Mouse (Mus musculus) hindbrain, embryonic 15.5 days (tissue): ENCODE measurements at regions not wholly inside any gene's neighbourhood (a gene's known extent, or its start where the extent isn't known, plus 50 kb on each side); places are given as distances from the start of the nearest gene placed in this dataset.

ENCODE experiments used
- ATAC-seq: fragments of 200-750 bp; cut with Nextera tagmentation; 2 replicates; pipeline ENCODE4 v1.8.0; 2017; ENCODE audit warnings: low read depth, moderate number of reproducible peaks, moderate TSS enrichment; ENCODE audit not compliant: low FRiP score
- H3K27ac ChIP-seq: fragments of 300-500 bp; sonication (generic); replicated peaks from 2 replicates; pipeline ENCODE4 v1.5.1; 2015; ENCODE audit warnings: mild to moderate bottlenecking, inconsistent platforms
- H3K27me3 ChIP-seq: fragments of 300-500 bp; sonication (generic); 2 replicates; pipeline ENCODE4 v1.6.1; 2015; ENCODE audit warnings: control low read depth, inconsistent platforms
- H3K36me3 ChIP-seq: fragments of 300-500 bp; sonication (generic); 2 replicates; pipeline ENCODE4 v1.6.1; 2015; ENCODE audit warnings: control low read depth, inconsistent platforms
- H3K4me1 ChIP-seq: fragments of 300-500 bp; sonication (generic); replicated peaks from 2 replicates; pipeline ENCODE4 v1.6.1; 2015; ENCODE audit warnings: control low read depth, inconsistent platforms
- H3K4me2 ChIP-seq: fragments of 300-500 bp; sonication (generic); 2 replicates; pipeline ENCODE4 v1.6.1; 2015; ENCODE audit warnings: moderate library complexity, mild to moderate bottlenecking, inconsistent platforms
- H3K4me3 ChIP-seq: fragments of 300-500 bp; sonication (generic); 2 replicates; pipeline ENCODE4 v1.5.1; 2015; ENCODE audit warnings: mild to moderate bottlenecking, inconsistent platforms
- H3K9ac ChIP-seq: fragments of 300-500 bp; sonication (generic); 2 replicates; pipeline ENCODE4 v1.6.1; 2015; ENCODE audit warnings: inconsistent platforms
- H3K9me3 ChIP-seq: fragments of 300-500 bp; sonication (generic); 2 replicates; pipeline ENCODE4 v1.6.1; 2016; ENCODE audit warnings: control low read depth, inconsistent platforms
- WGBS: fragments of 180-500 bp; shearing (Covaris S2); methylation state at CpG from one replicate; pipeline ENCODE4 v1.1.7; 2015; 5-methylcytosine and 5-hydroxymethylcytosine counted together

GRCm38 (mm10) chr12:12147088-12147687, 114.8 kb upstream of the Fam49a start:
- Histone ChIP-seq H3K36me3 (no peaks in the 10 kb centered on the region), H3K4me1 (peaks cover 3% of the 10 kb centered on the region; the same call in 1 of the 2 replicates), H3K27me3 (no peaks in the 10 kb centered on the region), H3K4me3 (no peak overlapping the region), H3K9ac (no peak overlapping the region), H3K4me2 (no peak overlapping the region), H3K9me3 (no peaks in the 10 kb centered on the region), H3K27ac (no peak overlapping the region)
- ATAC-seq = peak; percentile 61; the same call in 1 of the 2 replicates
- WGBS = 65% methylated on average over 6 of the region's 6 CpGs

GRCm38 (mm10) chr12:12147847-12148246, 114.1 kb upstream of the Fam49a start:
- H3K27me3 ChIP-seq = no peaks in the 10 kb centered on the region
- 74% methylated on average over 3 of the region's 3 CpGs for WGBS
- no peak overlapping the region for H3K4me2 ChIP-seq
- no peaks in the 10 kb centered on the region for H3K36me3 ChIP-seq
- no peak overlapping the region for H3K4me3 ChIP-seq
- H3K9me3 ChIP-seq = no peaks in the 10 kb centered on the region
- no peak overlapping the region for H3K27ac ChIP-seq
- H3K9ac ChIP-seq = no peak overlapping the region
- peaks cover 3% of the 10 kb centered on the region; the same call in 1 of the 2 replicates for H3K4me1 ChIP-seq
- ATAC-seq = no peak

- 68% methylated on average over 3 of the region's 3 CpGs for WGBS
- no peaks in the 10 kb centered on the region for H3K27me3 ChIP-seq
- H3K36me3 ChIP-seq = no peaks in the 10 kb centered on the region
- H3K4me1 ChIP-seq = peaks cover 3% of the 10 kb centered on the region; the same call in 1 of the 2 replicates
- no peak overlapping the region for H3K4me3 ChIP-seq
- no peak overlapping the region for H3K4me2 ChIP-seq
- H3K9ac ChIP-seq = no peak overlapping the region
- peak; percentile 65; the same call in 1 of the 2 replicates for ATAC-seq
- H3K27ac ChIP-seq = no peak overlapping the region
- no peaks in the 10 kb centered on the region for H3K9me3 ChIP-seq
Observed at GRCm38 (mm10) chr12:12148659-12149399, 113.1 kb upstream of the Fam49a start.

GRCm38 (mm10) chr12:12164411-12164810, 97.5 kb upstream of the Fam49a start:
- Histone ChIP-seq H3K4me2 (no peak overlapping the region), H3K9me3 (no peaks in the 10 kb centered on the region), H3K9ac (no peak overlapping the region), H3K36me3 (no peaks in the 10 kb centered on the region), H3K4me1 (no peaks in the 10 kb centered on the region), H3K27me3 (no peaks in the 10 kb centered on the region), H3K4me3 (no peak overlapping the region), H3K27ac (no peak overlapping the region)
- 90% methylated on average over 1 of the region's 1 CpGs for WGBS
- ATAC-seq = no peak

- H3K36me3 ChIP-seq = no peaks in the 10 kb centered on the region
- 93% methylated on average over 2 of the region's 2 CpGs for WGBS
- no peak for ATAC-seq
Observed at GRCm38 (mm10) chr12:12170581-12170980, 91.4 kb upstream of the Fam49a start.

GRCm38 (mm10) chr12:12172087-12172823, 89.7 kb upstream of the Fam49a start:
- Histone ChIP-seq H3K27ac (no peak overlapping the region), H3K9ac (no peak overlapping the region), H3K4me3 (no peak overlapping the region), H3K4me1 (peaks cover 10% of the 10 kb centered on the region), H3K9me3 (no peaks in the 10 kb centered on the region), H3K4me2 (no peak overlapping the region), H3K36me3 (no peaks in the 10 kb centered on the region), H3K27me3 (no peaks in the 10 kb centered on the region)
- no peak for ATAC-seq
- 83% methylated on average over 6 of the region's 6 CpGs for WGBS

More at GRCm38 (mm10) chr12:12170581-12170980, 91.4 kb upstream of the Fam49a start:
- H3K9ac ChIP-seq = no peak overlapping the region
- H3K27me3 ChIP-seq = no peaks in the 10 kb centered on the region
- H3K9me3 ChIP-seq = no peaks in the 10 kb centered on the region
- no peak overlapping the region for H3K4me3 ChIP-seq
- no peaks in the 10 kb centered on the region for H3K4me1 ChIP-seq
- H3K4me2 ChIP-seq = no peak overlapping the region
- H3K27ac ChIP-seq = no peak overlapping the region

GRCm38 (mm10) chr12:12176331-12177263, 85.3 kb upstream of the Fam49a start:
- Histone ChIP-seq H3K9ac (no peak overlapping the region), H3K4me3 (0 out of 2 replicates have a peak overlapping the region, but pooled peaks have one; percentile 6), H3K4me1 (peaks cover 10% of the 10 kb centered on the region), H3K9me3 (no peaks in the 10 kb centered on the region), H3K36me3 (no peaks in the 10 kb centered on the region), H3K27ac (no peak overlapping the region; the same call in 1 of the 2 replicates), H3K27me3 (no peaks in the 10 kb centered on the region), H3K4me2 (peak overlapping the region; percentile 44)
- 17% methylated on average over 13 of the region's 13 CpGs for WGBS
- ATAC-seq = peak; percentile 78

GRCm38 (mm10) chr12:12177264-12178043, 84.5 kb upstream of the Fam49a start:
- H3K9ac ChIP-seq = no peak overlapping the region
- no peak overlapping the region for H3K4me2 ChIP-seq
- 0 out of 2 replicates have a peak, but pooled peaks have one; percentile 3 for ATAC-seq
- H3K27ac ChIP-seq = no peak overlapping the region; the same call in 1 of the 2 replicates
- peaks cover 10% of the 10 kb centered on the region for H3K4me1 ChIP-seq
- H3K36me3 ChIP-seq = no peaks in the 10 kb centered on the region
- 66% methylated on average over 6 of the region's 6 CpGs for WGBS
- no peak overlapping the region for H3K4me3 ChIP-seq
- H3K27me3 ChIP-seq = no peaks in the 10 kb centered on the region
- no peaks in the 10 kb centered on the region for H3K9me3 ChIP-seq

- Histone ChIP-seq H3K4me1 (peaks cover 10% of the 10 kb centered on the region), H3K27ac (no peak overlapping the region), H3K4me3 (no peak overlapping the region), H3K4me2 (no peak overlapping the region), H3K9me3 (no peaks in the 10 kb centered on the region), H3K27me3 (no peaks in the 10 kb centered on the region), H3K36me3 (no peaks in the 10 kb centered on the region), H3K9ac (no peak overlapping the region)
- 64% methylated on average over 2 of the region's 2 CpGs for WGBS
- no peak for ATAC-seq
Observed at GRCm38 (mm10) chr12:12178391-12178790, 83.5 kb upstream of the Fam49a start.

GRCm38 (mm10) chr12:12179292-12179865, 82.6 kb upstream of the Fam49a start:
- WGBS = 52% methylated on average over 10 of the region's 10 CpGs
- no peaks in the 10 kb centered on the region for H3K9me3 ChIP-seq
- H3K4me3 ChIP-seq = no peak overlapping the region
- H3K4me1 ChIP-seq = peaks cover 10% of the 10 kb centered on the region
- no peak overlapping the region for H3K27ac ChIP-seq
- 0 out of 2 replicates have a peak, but pooled peaks have one; percentile 31 for ATAC-seq
- no peaks in the 10 kb centered on the region for H3K27me3 ChIP-seq
- H3K9ac ChIP-seq = no peak overlapping the region
- H3K4me2 ChIP-seq = no peak overlapping the region
- no peaks in the 10 kb centered on the region for H3K36me3 ChIP-seq
